Mouse (Mus musculus) bone marrow, adult 2 months (tissue): ENCODE data around the gene Rnf180.

ENCODE experiments used
- CTCF ChIP-seq: fragments of 200-500 bp; IDR thresholded peaks from 2 replicates; pipeline ENCODE4 v1.5.1; 2011; ENCODE audit warnings: low read length, control low read depth; ENCODE audit not compliant: control insufficient read depth, insufficient read depth
- POLR2A ChIP-seq: fragments of 200-500 bp; IDR thresholded peaks from 2 replicates; pipeline ENCODE4 v1.6.1; 2011; ENCODE audit warnings: low read depth, mild to moderate bottlenecking, control low read depth, low read length, borderline replicate concordance; ENCODE audit not compliant: control insufficient read depth

DNA sequence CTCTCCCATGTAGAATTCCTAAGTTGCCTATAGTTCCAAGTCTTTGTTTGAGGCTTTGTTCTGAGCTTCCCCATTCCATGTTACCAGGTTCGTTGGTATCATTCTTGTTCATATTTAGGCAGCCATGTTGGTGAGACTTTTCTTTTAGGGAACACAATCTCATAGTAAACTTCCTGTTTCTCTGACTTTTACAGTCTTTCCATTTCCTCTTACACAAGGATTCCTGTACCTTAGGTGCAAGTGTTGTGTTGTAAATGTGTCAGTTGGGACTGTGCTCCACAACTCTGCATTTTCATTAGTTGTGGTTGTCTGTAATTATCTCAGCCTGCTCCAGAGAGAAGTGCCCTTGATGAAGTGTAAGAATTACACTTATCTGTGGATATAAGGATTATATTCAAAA, 32.3 kb upstream of the Rnf180 start:
- no peak for TF ChIP-seq POLR2A
- no peak for TF ChIP-seq CTCF
